Mouse (Mus musculus) lung, embryonic 14.5 days (tissue): ENCODE measurements around the gene Fmn2. TPM values are rescaled to one million over a fixed set of nuclear protein-coding genes. Genes with fewer than 3 reads are reported as not detected.

Experiments
- ATAC-seq: fragments of 200-750 bp; cut with Nextera tagmentation; 2 replicates; pipeline ENCODE4 v1.8.0; 2017; ENCODE audit warnings: mild to moderate bottlenecking, moderate TSS enrichment, moderate library complexity; ENCODE audit not compliant: insufficient read depth
- DNase-seq: peaks from one replicate; pipeline ENCODE4 v3.0.0-alpha.2; 2015
- H3K27ac ChIP-seq: fragments of 300-500 bp; sonication (generic); 2 replicates; pipeline ENCODE4 v1.5.1; 2014; ENCODE audit warnings: low read depth, mild to moderate bottlenecking, moderate library complexity
- H3K27me3 ChIP-seq: fragments of 300-500 bp; sonication (generic); 2 replicates; pipeline ENCODE4 v1.6.1; 2014; ENCODE audit warnings: low read length, control low read depth; ENCODE audit not compliant: insufficient read depth
- H3K36me3 ChIP-seq: fragments of 300-500 bp; sonication (generic); 2 replicates; pipeline ENCODE4 v1.6.1; 2014; ENCODE audit warnings: control low read depth; ENCODE audit not compliant: insufficient read depth
- H3K4me1 ChIP-seq: fragments of 300-500 bp; sonication (generic); 2 replicates; pipeline ENCODE4 v1.6.1; 2014; ENCODE audit warnings: antibody characterized with exemption, control low read depth; ENCODE audit not compliant: insufficient read depth
- H3K4me2 ChIP-seq: fragments of 300-500 bp; sonication (generic); 2 replicates; pipeline ENCODE4 v1.6.1; 2014; ENCODE audit warnings: mild to moderate bottlenecking
- H3K4me3 ChIP-seq: fragments of 300-500 bp; sonication (generic); 2 replicates; pipeline ENCODE4 v1.5.1; 2014; ENCODE audit warnings: low read depth, low read length
- H3K9ac ChIP-seq: fragments of 300-500 bp; sonication (generic); 2 replicates; pipeline ENCODE4 v1.6.1; 2014
- H3K9me3 ChIP-seq: fragments of 300-500 bp; sonication (generic); 2 replicates; pipeline ENCODE4 v1.6.1; 2016; ENCODE audit warnings: low read depth, low read length, control low read depth
- CTCF ChIP-seq: IDR thresholded peaks from 2 replicates; pipeline ENCODE4 v1.5.1; 2016; ENCODE audit warnings: antibody characterized with exemption, low read depth
- WGBS: fragments of 180-500 bp; shearing (Covaris S2); extraction: QIAGEN DNeasy Blood & Tissue Kit; methylation state at CpG from one replicate; pipeline ENCODE4 v1.1.7; 2014; 5-methylcytosine and 5-hydroxymethylcytosine counted together
- polyA plus RNA-seq: library from polyadenylated mRNA; unstranded; fragments of >200 nt; fragmentation: Nextera tagmentation; extraction: Ambion mirVana; gene quantifications from 2 replicates; pipeline ENCODE4 v1.2.1, GENCODE M21; 2014

Gene Fmn2
- polyA plus RNA-seq, 1 experiment from 2014 or later, result 0.79 TPM

- H3K27me3 ChIP-seq, result no peaks in the 10 kb centered on the region
Observed at GRCm38 (mm10) chr1:174788617-174789016, 287.0 kb downstream of the Fmn2 start.

GRCm38 (mm10) chr1:174811846-174812245 lies 310.2 kb downstream of the Fmn2 start:
- Histone ChIP-seq H3K9ac (no peak overlapping the region), H3K4me2 (no peak overlapping the region), H3K4me3 (no peak overlapping the region), H3K27ac (no peak overlapping the region), H3K36me3 (no peaks in the 10 kb centered on the region), H3K9me3 (no peaks in the 10 kb centered on the region), H3K27me3 (no peaks in the 10 kb centered on the region), H3K4me1 (no peaks in the 10 kb centered on the region)
- ATAC-seq (no peak), DNase-seq (no peak)
- 62% methylated on average over 4 of the region's 4 CpGs for WGBS
- TF ChIP-seq CTCF, result no peak

More at GRCm38 (mm10) chr1:174788617-174789016, 287.0 kb downstream of the Fmn2 start:
- Histone ChIP-seq H3K9ac (no peak overlapping the region), H3K4me2 (no peak overlapping the region), H3K36me3 (no peaks in the 10 kb centered on the region), H3K4me1 (no peaks in the 10 kb centered on the region), H3K4me3 (no peak overlapping the region), H3K27ac (no peak overlapping the region), H3K9me3 (no peaks in the 10 kb centered on the region)
- ATAC-seq (no peak), DNase-seq (no peak)
- no peak for TF ChIP-seq CTCF
- WGBS, result 90% methylated on average over 2 of the region's 2 CpGs

- Histone ChIP-seq H3K9me3 (no peaks in the 10 kb centered on the region), H3K36me3 (no peaks in the 10 kb centered on the region), H3K9ac (no peak overlapping the region), H3K27me3 (no peaks in the 10 kb centered on the region), H3K27ac (no peak overlapping the region), H3K4me2 (no peak overlapping the region), H3K4me3 (no peak overlapping the region), H3K4me1 (no peaks in the 10 kb centered on the region)
- DNase-seq (no peak), ATAC-seq (peak; percentile 38; the same call in 1 of the 2 replicates)
- WGBS, result 24% methylated on average over 8 of the region's 8 CpGs
- no peak for TF ChIP-seq CTCF
Observed at GRCm38 (mm10) chr1:174826562-174826961, 324.9 kb downstream of the Fmn2 start.

GRCm38 (mm10) chr1:174836861-174837260 lies 335.2 kb downstream of the Fmn2 start:
- Histone ChIP-seq H3K27me3 (no peaks in the 10 kb centered on the region), H3K4me2 (no peak overlapping the region), H3K27ac (no peak overlapping the region), H3K4me1 (no peaks in the 10 kb centered on the region), H3K4me3 (no peak overlapping the region), H3K9ac (no peak overlapping the region), H3K36me3 (no peaks in the 10 kb centered on the region), H3K9me3 (no peaks in the 10 kb centered on the region)
- no peak for TF ChIP-seq CTCF
- WGBS, result 92% methylated on average over 23 of the region's 23 CpGs
- no peak for ATAC-seq
- DNase-seq, result no peak

- no peak for DNase-seq
- H3K36me3 ChIP-seq, result no peaks in the 10 kb centered on the region
- no peak overlapping the region for H3K4me2 ChIP-seq
- WGBS, result 88% methylated on average over 6 of the region's 6 CpGs
- H3K4me3 ChIP-seq, result no peak overlapping the region
- H3K9ac ChIP-seq, result no peak overlapping the region
- no peaks in the 10 kb centered on the region for H3K9me3 ChIP-seq
- no peak overlapping the region for H3K27ac ChIP-seq
- no peak for TF ChIP-seq CTCF
- no peak for ATAC-seq
- no peaks in the 10 kb centered on the region for H3K4me1 ChIP-seq
- H3K27me3 ChIP-seq, result no peaks in the 10 kb centered on the region
Observed at GRCm38 (mm10) chr1:174844786-174845185, 343.2 kb downstream of the Fmn2 start.

- 33% methylated on average over 2 of the region's 2 CpGs for WGBS
- no peak for ATAC-seq
Observed at GRCm38 (mm10) chr1:174856188-174856587, 354.6 kb downstream of the Fmn2 start.

GRCm38 (mm10) chr1:174860407-174861118 lies 358.9 kb downstream of the Fmn2 start:
- Histone ChIP-seq H3K4me2 (no peak overlapping the region), H3K36me3 (no peaks in the 10 kb centered on the region), H3K9ac (no peak overlapping the region), H3K27ac (no peak overlapping the region), H3K27me3 (no peaks in the 10 kb centered on the region), H3K9me3 (no peaks in the 10 kb centered on the region), H3K4me1 (no peaks in the 10 kb centered on the region), H3K4me3 (no peak overlapping the region)
- 53% methylated on average over 10 of the region's 10 CpGs for WGBS
- no peak for TF ChIP-seq CTCF
- DNase-seq (peak; percentile 41), ATAC-seq (peak; percentile 75; the same call in 1 of the 2 replicates)

More at GRCm38 (mm10) chr1:174856188-174856587, 354.6 kb downstream of the Fmn2 start:
- Histone ChIP-seq H3K27me3 (no peaks in the 10 kb centered on the region), H3K9me3 (no peaks in the 10 kb centered on the region), H3K4me2 (no peak overlapping the region), H3K4me3 (no peak overlapping the region), H3K9ac (no peak overlapping the region), H3K36me3 (no peaks in the 10 kb centered on the region), H3K27ac (no peak overlapping the region), H3K4me1 (no peaks in the 10 kb centered on the region)
- no peak for TF ChIP-seq CTCF
- no peak for DNase-seq

Other genes starting within 250 kb of the Fmn2 start
- gene Olfr419, start 249.8 kb upstream of the Fmn2 start, polyA plus RNA-seq, result not detected in 2 replicates
- not detected in 2 replicates for gene Mptx1, start 171.3 kb upstream of the Fmn2 start, polyA plus RNA-seq
- not detected in 2 replicates for gene Olfr417, start 136.7 kb upstream of the Fmn2 start, polyA plus RNA-seq
- gene Olfr248, start 110.8 kb upstream of the Fmn2 start, polyA plus RNA-seq, result not detected in 2 replicates
- gene Olfr414, start 77.8 kb upstream of the Fmn2 start, polyA plus RNA-seq, result not detected in 2 replicates
- gene Olfr220, start 59.7 kb upstream of the Fmn2 start, polyA plus RNA-seq, result not detected in 2 replicates